Mouse (Mus musculus) megakaryocyte, embryonic 14.5 days (primary cell): ENCODE results near the gene Dgki.

Source experiments
- FLI1 ChIP-seq: IDR thresholded peaks from 2 replicates; pipeline ENCODE4 v1.6.1; 2012; ENCODE audit warnings: low read length, inconsistent platforms, mixed read lengths
- GATA1 ChIP-seq: IDR thresholded peaks from 3 replicates; pipeline ENCODE4 v1.6.1; 2012; ENCODE audit warnings: mixed read lengths, low read length, inconsistent platforms, borderline replicate concordance

DNA sequence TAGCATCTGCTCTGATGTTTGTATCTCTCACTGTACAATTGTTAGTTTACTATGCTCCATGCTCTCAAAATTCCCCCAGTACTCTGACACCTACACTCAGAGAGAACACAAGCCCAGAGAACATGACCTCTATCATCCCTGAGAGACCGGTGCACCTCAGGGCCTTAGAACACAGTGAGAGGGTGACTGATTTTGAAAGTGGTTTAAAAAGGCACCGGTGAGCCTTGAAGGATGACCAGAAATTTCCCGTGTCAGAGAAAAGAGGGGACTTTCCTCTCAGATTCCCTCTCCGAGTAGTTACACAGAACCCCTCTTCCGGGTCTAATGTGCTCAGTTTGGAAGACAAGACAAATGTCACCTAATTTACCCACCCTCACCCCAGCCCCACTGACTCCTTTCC, 244.9 kb downstream of the Dgki start:
- TF ChIP-seq FLI1 = no peak
- no peak for TF ChIP-seq GATA1
